Mouse (Mus musculus) forebrain, embryonic 14.5 days (tissue): Measurements from ENCODE around the gene Srgap1. TPM values are rescaled to one million over a fixed set of nuclear protein-coding genes. Genes with fewer than 3 reads are reported as not detected.

ENCODE experiments used
- ATAC-seq: fragments of 200-750 bp; cut with Nextera tagmentation; 2 replicates; pipeline ENCODE4 v1.8.0; 2017; ENCODE audit warnings: mild to moderate bottlenecking, moderate library complexity
- DNase-seq: peaks from one replicate; pipeline ENCODE4 v3.0.0-alpha.2; 2015; ENCODE audit warnings: low spot score
- H3K27ac ChIP-seq: fragments of 300-500 bp; sonication (generic); 2 replicates; pipeline ENCODE4 v1.5.1; 2014; ENCODE audit warnings: low read depth, mild to moderate bottlenecking, control low read depth, low read length, moderate library complexity
- H3K27me3 ChIP-seq: fragments of 300-500 bp; sonication (generic); replicated peaks from 2 replicates; pipeline ENCODE4 v1.6.1; 2014; ENCODE audit warnings: low read length, control low read depth, mixed read lengths; ENCODE audit not compliant: control insufficient read depth, insufficient read depth
- H3K36me3 ChIP-seq: fragments of 300-500 bp; sonication (generic); 2 replicates; pipeline ENCODE4 v1.6.1; 2014; ENCODE audit warnings: low read length, control low read depth; ENCODE audit not compliant: control insufficient read depth, insufficient read depth
- H3K4me1 ChIP-seq: fragments of 300-500 bp; sonication (generic); 2 replicates; pipeline ENCODE4 v1.6.1; 2014; ENCODE audit warnings: antibody characterized with exemption, low read length, control low read depth; ENCODE audit not compliant: control insufficient read depth, insufficient read depth
- H3K4me2 ChIP-seq: fragments of 300-500 bp; sonication (generic); 2 replicates; pipeline ENCODE4 v1.6.1; 2014; ENCODE audit warnings: mild to moderate bottlenecking, control low read depth, low read length
- H3K4me3 ChIP-seq: fragments of 300-500 bp; sonication (generic); 2 replicates; pipeline ENCODE4 v1.5.1; 2014; ENCODE audit warnings: low read depth, low read length, control low read depth
- H3K9ac ChIP-seq: fragments of 300-500 bp; sonication (generic); 2 replicates; pipeline ENCODE4 v1.6.1; 2014; ENCODE audit warnings: mild to moderate bottlenecking, low read length, control low read depth, moderate library complexity
- H3K9me3 ChIP-seq: fragments of 300-500 bp; sonication (generic); replicated peaks from 2 replicates; pipeline ENCODE4 v1.6.1; 2016; ENCODE audit warnings: low read length, control low read depth, mixed read lengths; ENCODE audit not compliant: control insufficient read depth
- WGBS: fragments of 180-500 bp; shearing (Covaris S2); extraction: QIAGEN DNeasy Blood & Tissue Kit; methylation state at CpG from one replicate; pipeline ENCODE4 v1.1.7; 2014; 5-methylcytosine and 5-hydroxymethylcytosine counted together
- polyA plus RNA-seq: library from polyadenylated mRNA; unstranded; fragments of >200 nt; fragmentation: Nextera tagmentation; extraction: Ambion mirVana; gene quantifications from 2 replicates; pipeline ENCODE4 v1.2.1, GENCODE M21; 2014

The Srgap1 gene
- polyA plus RNA-seq, 1 experiment from 2014 or later = 15.3 TPM

DNA sequence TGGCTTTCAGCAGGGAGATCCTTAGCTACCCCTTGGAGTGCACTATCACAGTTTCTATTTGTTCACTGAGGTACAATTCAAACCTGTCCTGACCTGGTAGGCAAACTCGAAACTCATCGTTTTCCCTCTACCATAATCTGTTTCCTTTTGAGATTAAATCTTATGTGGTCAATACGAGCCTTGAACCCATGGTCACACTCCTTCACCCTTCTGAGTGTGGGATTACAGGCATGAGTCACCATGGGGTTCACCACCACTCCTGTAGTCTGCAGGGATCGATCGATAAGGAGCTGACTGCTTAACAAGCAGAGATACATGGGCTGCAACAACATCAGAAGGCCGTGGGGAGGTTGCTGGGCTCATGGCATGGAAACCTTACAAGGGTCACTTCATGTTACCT lies 146.3 kb downstream of the Srgap1 start:
- DNase-seq (no peak), ATAC-seq (no peak)
- H3K9ac ChIP-seq = no peak overlapping the region
- no peak overlapping the region for H3K27ac ChIP-seq
- H3K27me3 ChIP-seq = no peaks in the 10 kb centered on the region
- no peaks in the 10 kb centered on the region; the same call in 1 of the 2 replicates for H3K36me3 ChIP-seq
- H3K4me1 ChIP-seq = no peaks in the 10 kb centered on the region
- H3K9me3 ChIP-seq = no peaks in the 10 kb centered on the region
- no peak overlapping the region for H3K4me2 ChIP-seq
- H3K4me3 ChIP-seq = no peak overlapping the region
- WGBS = 92% methylated on average over 6 of the region's 6 CpGs

DNA sequence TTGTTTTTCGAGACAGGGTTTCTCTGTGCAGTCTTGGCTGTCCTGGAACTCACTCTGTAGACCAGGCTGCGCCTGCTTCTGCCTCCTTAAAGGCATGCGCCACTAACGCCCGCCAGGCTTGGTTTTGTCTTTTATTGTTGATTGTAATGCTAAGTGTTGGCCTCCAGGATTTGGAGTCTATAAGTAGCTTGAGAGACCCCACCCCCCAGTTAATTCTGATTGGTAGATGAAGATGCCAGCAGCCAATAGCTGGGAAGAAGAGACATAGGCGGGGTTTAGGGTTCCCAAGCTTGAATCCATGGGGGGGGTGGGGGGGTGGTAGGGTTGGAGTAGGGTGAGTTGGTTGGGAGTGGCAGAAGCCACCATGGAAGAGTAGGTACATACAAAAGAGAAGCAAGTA lies 147.4 kb downstream of the Srgap1 start:
- Histone ChIP-seq H3K9me3 (no peaks in the 10 kb centered on the region), H3K27ac (no peak overlapping the region), H3K9ac (no peak overlapping the region), H3K27me3 (no peaks in the 10 kb centered on the region), H3K4me1 (no peaks in the 10 kb centered on the region), H3K4me3 (no peak overlapping the region), H3K36me3 (no peaks in the 10 kb centered on the region; the same call in 1 of the 2 replicates), H3K4me2 (no peak overlapping the region)
- 79% methylated on average over 6 of the region's 6 CpGs for WGBS
- DNase-seq = no peak
- no peak for ATAC-seq

DNA sequence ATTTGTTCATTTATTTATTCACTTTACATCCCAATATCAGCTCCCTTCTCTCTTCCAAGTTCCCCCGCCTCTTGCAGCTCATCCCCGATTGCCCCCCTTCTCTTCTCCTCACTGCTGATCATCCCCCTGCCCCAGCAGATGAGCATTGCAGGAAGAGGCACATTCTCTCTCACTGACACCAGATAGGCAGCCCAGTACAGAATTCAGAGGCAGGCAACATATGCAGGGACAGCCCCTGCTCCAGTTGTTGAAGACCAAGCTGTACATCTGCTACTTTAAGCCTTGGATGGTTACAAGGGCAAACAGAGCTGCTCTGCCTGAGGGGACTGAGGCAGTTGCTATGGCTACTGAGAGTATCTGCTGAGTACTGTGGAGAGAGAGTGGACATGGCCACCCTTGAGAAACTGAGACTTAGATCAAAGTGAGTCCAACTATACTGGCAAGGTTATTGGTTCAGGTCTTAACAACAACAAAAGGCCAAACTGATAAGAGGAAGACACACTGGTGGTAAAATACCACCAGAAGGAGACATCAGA lies 149.2 kb downstream of the Srgap1 start:
- Histone ChIP-seq H3K4me3 (no peak overlapping the region), H3K36me3 (no peaks in the 10 kb centered on the region; the same call in 1 of the 2 replicates), H3K27me3 (no peaks in the 10 kb centered on the region), H3K9ac (no peak overlapping the region), H3K4me2 (no peak overlapping the region), H3K27ac (no peak overlapping the region), H3K9me3 (no peaks in the 10 kb centered on the region), H3K4me1 (no peaks in the 10 kb centered on the region)
- WGBS = 100% methylated on average over 2 of the region's 2 CpGs
- DNase-seq (no peak), ATAC-seq (no peak)

DNA sequence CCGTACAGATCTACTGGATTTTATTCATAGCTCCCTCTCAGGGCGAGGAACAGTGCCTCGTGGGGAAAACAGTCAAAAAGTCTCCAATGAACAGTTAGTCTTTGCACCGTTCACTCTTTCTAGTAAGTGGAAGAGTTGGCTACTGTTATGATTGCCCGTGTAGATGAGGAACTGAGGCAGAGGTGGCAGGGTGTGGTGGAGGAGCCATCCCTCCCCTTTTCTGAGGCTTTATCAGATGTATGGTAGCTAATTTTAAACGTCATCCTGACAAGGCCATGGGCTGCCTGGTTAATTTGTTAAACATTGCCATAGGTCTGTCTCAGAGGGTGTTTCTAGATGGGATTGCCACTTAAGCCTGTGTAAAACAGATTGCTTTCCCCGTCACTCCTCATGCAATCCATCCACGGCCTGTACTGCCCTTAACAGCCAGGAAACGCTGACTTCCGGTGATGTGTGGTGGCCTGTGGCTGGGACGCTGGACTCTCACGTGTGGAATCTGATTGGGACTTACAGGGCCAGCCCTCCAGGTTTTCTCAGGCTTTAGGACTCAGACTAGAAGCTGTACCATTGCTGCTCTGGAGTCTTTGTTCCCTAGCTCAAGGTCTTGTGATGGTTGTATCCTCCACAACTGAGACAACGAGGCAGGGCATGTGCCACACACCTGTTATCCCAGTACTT lies 155.6 kb downstream of the Srgap1 start:
- no peak overlapping the region for H3K9ac ChIP-seq
- H3K4me1 ChIP-seq = peaks cover 6% of the 10 kb centered on the region
- no peak for DNase-seq
- H3K4me3 ChIP-seq = no peak overlapping the region
- H3K4me2 ChIP-seq = no peak overlapping the region
- H3K36me3 ChIP-seq = no peaks in the 10 kb centered on the region; the same call in 1 of the 2 replicates
- no peaks in the 10 kb centered on the region for H3K9me3 ChIP-seq
- 87% methylated on average over 13 of the region's 13 CpGs for WGBS
- H3K27me3 ChIP-seq = no peaks in the 10 kb centered on the region
- no peak for ATAC-seq
- no peak overlapping the region for H3K27ac ChIP-seq

DNA sequence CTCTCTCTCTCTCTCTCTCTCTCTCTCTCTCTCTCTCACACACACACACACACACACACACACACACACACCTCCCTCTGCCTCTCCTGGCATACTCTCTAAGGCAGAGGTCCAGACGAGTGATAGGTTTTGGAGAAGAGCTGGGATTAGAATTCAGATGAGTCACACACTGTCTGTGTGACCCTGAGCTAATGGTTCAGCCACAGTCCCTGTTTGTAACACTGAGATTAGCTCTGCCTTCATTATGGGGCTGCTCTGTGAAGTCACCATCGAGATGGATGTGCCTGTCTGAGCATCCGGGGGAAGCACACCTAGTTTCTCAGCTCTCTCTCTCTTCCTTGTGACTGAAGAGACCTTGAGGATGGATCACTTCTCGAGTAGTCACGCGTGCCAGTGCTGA lies 157.1 kb downstream of the Srgap1 start:
- no peak overlapping the region for H3K27ac ChIP-seq
- DNase-seq (no peak), ATAC-seq (no peak)
- H3K4me3 ChIP-seq = no peak overlapping the region
- H3K4me2 ChIP-seq = no peak overlapping the region
- no peaks in the 10 kb centered on the region for H3K9me3 ChIP-seq
- H3K27me3 ChIP-seq = no peaks in the 10 kb centered on the region
- no peaks in the 10 kb centered on the region for H3K36me3 ChIP-seq
- H3K9ac ChIP-seq = no peak overlapping the region
- 58% methylated on average over 6 of the region's 6 CpGs for WGBS
- H3K4me1 ChIP-seq = peaks cover 19% of the 10 kb centered on the region

DNA sequence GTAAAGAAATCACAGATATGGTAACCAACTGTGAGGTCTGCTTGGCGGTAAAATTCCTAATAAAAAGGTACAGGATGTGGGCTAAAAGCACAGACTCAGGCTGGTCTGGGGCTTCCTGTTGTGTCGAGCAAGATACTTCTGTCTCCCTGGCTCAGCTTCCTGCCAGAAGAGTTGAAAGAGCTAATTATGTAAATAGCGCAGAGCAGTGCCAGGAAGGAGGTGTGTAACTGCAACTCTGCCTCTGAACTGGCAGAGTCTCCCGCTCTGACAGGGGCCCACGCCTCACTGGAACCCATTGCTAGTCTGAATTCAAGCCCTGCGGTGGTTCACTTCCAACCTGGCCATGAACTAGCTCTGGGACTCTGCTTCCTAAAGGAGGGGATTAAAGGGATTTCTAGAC lies 160.3 kb downstream of the Srgap1 start:
- 14% methylated on average over 6 of the region's 6 CpGs for WGBS
- Histone ChIP-seq H3K4me2 (no peak overlapping the region), H3K4me3 (no peak overlapping the region)

DNA sequence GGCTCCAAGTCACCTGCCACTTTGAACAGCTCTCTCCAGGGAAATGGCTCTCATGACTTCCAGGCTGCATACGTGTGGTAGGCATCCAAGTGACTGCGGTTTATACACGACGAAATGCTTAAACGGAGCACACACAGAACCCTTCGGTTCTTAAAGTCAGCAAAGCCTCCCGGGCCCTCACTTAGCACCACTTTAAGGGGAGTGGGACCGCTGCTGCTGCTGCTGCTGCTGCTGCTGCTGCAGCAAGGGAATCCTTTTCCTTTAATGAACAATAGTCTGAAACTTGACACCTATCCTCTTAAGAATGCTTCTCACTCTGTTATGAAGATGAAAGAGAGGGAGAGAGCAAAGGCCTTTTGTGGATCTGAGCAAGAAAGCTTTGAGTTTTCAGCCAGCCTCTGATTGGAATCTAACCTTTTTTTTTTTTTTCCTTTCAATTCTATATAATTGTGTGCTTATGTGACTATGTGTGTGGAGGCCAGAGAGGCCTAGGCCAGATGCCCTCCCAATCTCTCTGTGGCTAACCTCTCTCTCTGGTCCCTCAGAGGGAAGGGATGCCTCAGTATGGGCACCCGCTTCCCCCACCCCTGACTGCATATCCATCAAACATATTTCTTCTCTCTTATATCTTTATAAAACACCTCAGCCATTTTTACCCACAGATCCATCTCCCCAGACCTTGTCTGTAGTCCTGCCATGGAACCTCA lies 161.4 kb downstream of the Srgap1 start:
- Histone ChIP-seq H3K4me1 (peaks cover 26% of the 10 kb centered on the region), H3K9me3 (no peaks in the 10 kb centered on the region), H3K27me3 (no peaks in the 10 kb centered on the region), H3K36me3 (no peaks in the 10 kb centered on the region), H3K4me3 (no peak overlapping the region), H3K27ac (0 out of 2 replicates have a peak overlapping the region, but pooled peaks have one; percentile 54), H3K4me2 (no peak overlapping the region), H3K9ac (no peak overlapping the region; the same call in 1 of the 2 replicates)
- peak; percentile 5; the same call in 1 of the 2 replicates for ATAC-seq
- WGBS = 11% methylated on average over 9 of the region's 9 CpGs
- peak; percentile 47 for DNase-seq

More for the DNA sequence above, 160.3 kb downstream of the Srgap1 start:
- Histone ChIP-seq H3K27ac (peak overlapping the region; percentile 54; the same call in 1 of the 2 replicates), H3K27me3 (no peaks in the 10 kb centered on the region), H3K4me1 (peaks cover 26% of the 10 kb centered on the region), H3K9me3 (no peaks in the 10 kb centered on the region), H3K36me3 (no peaks in the 10 kb centered on the region), H3K9ac (no peak overlapping the region)
- ATAC-seq (peak; percentile 76), DNase-seq (peak; percentile 89)

DNA sequence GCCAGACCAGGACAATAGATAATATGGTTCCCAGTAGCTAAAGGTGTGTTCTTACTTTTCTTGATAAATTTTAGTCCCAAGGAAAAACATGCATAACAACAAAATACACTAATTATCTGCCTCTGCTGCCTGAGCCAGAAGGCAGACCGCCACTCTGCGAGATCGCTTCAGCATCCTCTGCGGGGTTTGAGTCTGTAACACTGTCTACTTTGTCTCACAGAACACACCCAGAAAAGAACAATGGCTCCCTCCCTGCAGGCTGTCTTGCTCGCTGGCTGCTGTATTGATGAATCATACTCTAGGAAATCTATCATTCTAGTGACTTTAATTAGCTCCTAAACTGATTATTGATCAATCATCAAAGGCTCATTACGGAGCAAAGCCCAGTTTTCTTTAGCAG lies 164.7 kb downstream of the Srgap1 start:
- DNase-seq (peak; percentile 68), ATAC-seq (0 out of 2 replicates have a peak, but pooled peaks have one; percentile 41)
- no peaks in the 10 kb centered on the region for H3K36me3 ChIP-seq
- WGBS = 4% methylated on average over 6 of the region's 6 CpGs
- peak overlapping the region; percentile 43; the same call in 1 of the 2 replicates for H3K9ac ChIP-seq
- peak overlapping the region; percentile 6; the same call in 1 of the 2 replicates for H3K4me2 ChIP-seq
- no peak overlapping the region for H3K27ac ChIP-seq
- peaks cover 26% of the 10 kb centered on the region for H3K4me1 ChIP-seq
- no peaks in the 10 kb centered on the region for H3K9me3 ChIP-seq
- no peaks in the 10 kb centered on the region for H3K27me3 ChIP-seq
- H3K4me3 ChIP-seq = no peak overlapping the region
